ENCODE assay signal across 8 mouse cellular contexts in genomic region chr1:74331046-74331681, GRCm38 (mm10). TPM values are rescaled to one million over a fixed set of nuclear protein-coding genes. Genes with fewer than 3 reads are reported as not detected.
A peak's percentile ranks its signal among the peaks of the same experiment; 100 is the strongest.
DNase-seq lines count a peak whose midpoint lies in the region; ATAC-seq lines count a peak whose summit lies in the region.

No protein-coding gene starts in this region.

- H3K36me3 ChIP-seq in forebrain, embryonic 11.5 days (ENCODE audit: control insufficient read depth, insufficient read depth, low read length) = no peaks in the 10 kb centered on the region
- H3K36me3 ChIP-seq in forebrain, embryonic 14.5 days (ENCODE audit: control insufficient read depth, insufficient read depth, low read length) = no peaks in the 10 kb centered on the region

- intact Hi-C loops in heart, postnatal 14 days (cut with DNase I) = no loop called here

- no peaks in the 10 kb centered on the region for H3K9me3 ChIP-seq in forebrain, embryonic 11.5 days (ENCODE audit: control insufficient read depth, low read length)
- no peaks in the 10 kb centered on the region for H3K9me3 ChIP-seq in forebrain, embryonic 14.5 days (replicated peaks; ENCODE audit: control insufficient read depth, low read length)

- no peak overlapping the region for H3K4me3 ChIP-seq in forebrain, embryonic 11.5 days (ENCODE audit: low read depth, low read length)
- no peak overlapping the region for H3K4me3 ChIP-seq in forebrain, embryonic 14.5 days (ENCODE audit: low read depth, low read length)

- 87% methylated on average over 4 of the region's 4 CpGs for WGBS in forebrain, embryonic 11.5 days
- WGBS in forebrain, embryonic 14.5 days = 81% methylated on average over 4 of the region's 4 CpGs

- 0 out of 2 replicates have a peak overlapping the region, but pooled peaks have one; percentile 8 for H3K27ac ChIP-seq in forebrain, embryonic 11.5 days (ENCODE audit: low read depth, low read length)
- no peak overlapping the region for H3K27ac ChIP-seq in forebrain, embryonic 14.5 days (ENCODE audit: low read depth, low read length)

- no peak overlapping the region for H3K4me2 ChIP-seq in forebrain, embryonic 11.5 days (ENCODE audit: low read depth, low read length, severe bottlenecking)
- no peak overlapping the region for H3K4me2 ChIP-seq in forebrain, embryonic 14.5 days (ENCODE audit: low read length)

- peaks cover 6% of the 10 kb centered on the region for H3K4me1 ChIP-seq in forebrain, embryonic 11.5 days (replicated peaks; ENCODE audit: control insufficient read depth, insufficient read depth, low read length)
- peaks cover 11% of the 10 kb centered on the region for H3K4me1 ChIP-seq in forebrain, embryonic 14.5 days (ENCODE audit: control insufficient read depth, insufficient read depth, low read length)

- no peak for DNase-seq in forebrain, embryonic 11.5 days (ENCODE audit: low spot score)
- DNase-seq in forebrain, embryonic 14.5 days (ENCODE audit: low spot score) = no peak
- DNase-seq in c-Kit-positive CD71-positive TER-119-negative erythroid progenitor cells, embryonic 14.5 days (ENCODE audit: low read depth) = peak; percentile 33
- peak; percentile 39 to 47 for DNase-seq in heart, postnatal 14 days
- peak; percentile 38 for DNase-seq in lung, postnatal 10 days
- no peak for DNase-seq in left cerebral cortex, adult 11 months (ENCODE audit: low spot score)
- no peak for DNase-seq in layer of hippocampus, adult 18-20 months (ENCODE audit: low spot score in 2 of 2)
- DNase-seq in adrenal gland, postnatal 4 days (ENCODE audit: low spot score in 2 of 2) = no peak

- H3K9ac ChIP-seq in forebrain, embryonic 11.5 days (ENCODE audit: low read length) = no peak overlapping the region
- H3K9ac ChIP-seq in forebrain, embryonic 14.5 days (ENCODE audit: low read length) = no peak overlapping the region

- no peaks in the 10 kb centered on the region for H3K27me3 ChIP-seq in forebrain, embryonic 11.5 days (ENCODE audit: control insufficient read depth, insufficient read depth, low read length)
- no peaks in the 10 kb centered on the region for H3K27me3 ChIP-seq in forebrain, embryonic 14.5 days (replicated peaks; ENCODE audit: control insufficient read depth, insufficient read depth, low read length)

- ATAC-seq in forebrain, embryonic 11.5 days (replicated peaks; ENCODE audit: low FRiP score) = no peak
- no peak for ATAC-seq in forebrain, embryonic 14.5 days

RNA-seq across cellular contexts. Expression of gene Tmbim1, which starts 25.7 kb away (rescaled TPM):
- polyA plus RNA-seq in forebrain, embryonic 11.5 days (2014; fragmentation: Nextera tagmentation; extraction: Ambion mirVana) = 6.9 and 8.2 TPM in 2 replicates
- polyA plus RNA-seq in forebrain, embryonic 14.5 days (2014; fragmentation: Nextera tagmentation; extraction: Ambion mirVana) = 3.7 and 4.9 TPM in 2 replicates
- 10 to 100 TPM; 34.6 to 39.4 TPM for total RNA-seq in heart, postnatal 14 days (2021)
- total RNA-seq in layer of hippocampus, adult 18-20 months (2021) = 10 to 100 TPM; 23.6 to 27.1 TPM
- 10 to 100 TPM; 65.8 to 72.4 TPM for total RNA-seq in adrenal gland, postnatal 4 days (2021)

RNA-seq across cellular contexts. Expression of gene Catip, which starts 30.7 kb away (rescaled TPM):
- polyA plus RNA-seq in forebrain, embryonic 11.5 days (2014; fragmentation: Nextera tagmentation; extraction: Ambion mirVana) = 0.52 TPM in 1 of 2 replicates, not detected in the other
- 0.50 and 0.93 TPM in 2 replicates for polyA plus RNA-seq in forebrain, embryonic 14.5 days (2014; fragmentation: Nextera tagmentation; extraction: Ambion mirVana)
- under 1 TPM; 0.12 to 0.67 TPM for total RNA-seq in heart, postnatal 14 days (2021)
- 1 to 10 TPM; 1.0 to 1.2 TPM for total RNA-seq in layer of hippocampus, adult 18-20 months (2021)
- under 1 TPM; 0.48 to 0.50 TPM for total RNA-seq in adrenal gland, postnatal 4 days (2021)

RNA-seq across cellular contexts. Expression of gene Slc11a1, which starts 43.8 kb away (rescaled TPM):
- polyA plus RNA-seq in forebrain, embryonic 11.5 days (2014; fragmentation: Nextera tagmentation; extraction: Ambion mirVana) = 1.0 and 1.9 TPM in 2 replicates
- 1.9 and 2.4 TPM in 2 replicates for polyA plus RNA-seq in forebrain, embryonic 14.5 days (2014; fragmentation: Nextera tagmentation; extraction: Ambion mirVana)
- 1 to 10 TPM; 2.7 to 4.1 TPM for total RNA-seq in heart, postnatal 14 days (2021)
- total RNA-seq in layer of hippocampus, adult 18-20 months (2021) = 1 to 10 TPM; 3.2 to 4.5 TPM
- total RNA-seq in adrenal gland, postnatal 4 days (2021) = 10 to 100 TPM; 10.2 to 13.6 TPM

RNA-seq across cellular contexts. Expression of gene Pnkd, which starts 46.4 kb away (rescaled TPM):
- 95.3 and 98.4 TPM in 2 replicates for polyA plus RNA-seq in forebrain, embryonic 11.5 days (2014; fragmentation: Nextera tagmentation; extraction: Ambion mirVana)
- polyA plus RNA-seq in forebrain, embryonic 14.5 days (2014; fragmentation: Nextera tagmentation; extraction: Ambion mirVana) = 108 and 114 TPM in 2 replicates
- total RNA-seq in heart, postnatal 14 days (2021) = 100 to 1,000 TPM; 190 to 191 TPM
- 100 to 1,000 TPM; 192 to 206 TPM for total RNA-seq in layer of hippocampus, adult 18-20 months (2021)
- 10 to 100 TPM; 72.1 to 72.4 TPM for total RNA-seq in adrenal gland, postnatal 4 days (2021)

RNA-seq across cellular contexts. Expression of gene Aamp, which starts 46.6 kb away (rescaled TPM):
- 185 and 205 TPM in 2 replicates for polyA plus RNA-seq in forebrain, embryonic 11.5 days (2014; fragmentation: Nextera tagmentation; extraction: Ambion mirVana)
- polyA plus RNA-seq in forebrain, embryonic 14.5 days (2014; fragmentation: Nextera tagmentation; extraction: Ambion mirVana) = 226 and 231 TPM in 2 replicates
- total RNA-seq in heart, postnatal 14 days (2021) = 10 to 100 TPM; 95.5 to 98.9 TPM
- total RNA-seq in layer of hippocampus, adult 18-20 months (2021) = 100 to 1,000 TPM; 163 to 168 TPM
- 100 to 1,000 TPM; 175 to 177 TPM for total RNA-seq in adrenal gland, postnatal 4 days (2021)

Comparison
In these comparisons a context has a peak if more than half of its experiments do, and no peak if none do; other contexts are left out.
1. DNase-seq: peak in c-Kit-positive CD71-positive TER-119-negative erythroid progenitor cells, embryonic 14.5 days (single experiment), heart, postnatal 14 days (2 of 2) and lung, postnatal 10 days (single experiment); none in forebrain, embryonic 11.5 days (single experiment), forebrain, embryonic 14.5 days (single experiment), left cerebral cortex, adult 11 months (single experiment), layer of hippocampus, adult 18-20 months (0 of 2) and adrenal gland, postnatal 4 days (0 of 2).